Mouse (Mus musculus) megakaryocyte progenitor cell, adult 5-6 weeks (primary cell): ENCODE measurements at regions not wholly inside any gene's neighbourhood (a gene's known extent, or its start where the extent isn't known, plus 50 kb on each side); places are given as distances from the start of the nearest gene placed in this dataset.

ENCODE experiments used
- ATAC-seq: replicated peaks from 2 replicates; pipeline ENCODE4 v1.8.0; 2016; ENCODE audit warnings: mild to moderate bottlenecking, moderate TSS enrichment, inconsistent platforms; ENCODE audit not compliant: poor library complexity

DNA sequence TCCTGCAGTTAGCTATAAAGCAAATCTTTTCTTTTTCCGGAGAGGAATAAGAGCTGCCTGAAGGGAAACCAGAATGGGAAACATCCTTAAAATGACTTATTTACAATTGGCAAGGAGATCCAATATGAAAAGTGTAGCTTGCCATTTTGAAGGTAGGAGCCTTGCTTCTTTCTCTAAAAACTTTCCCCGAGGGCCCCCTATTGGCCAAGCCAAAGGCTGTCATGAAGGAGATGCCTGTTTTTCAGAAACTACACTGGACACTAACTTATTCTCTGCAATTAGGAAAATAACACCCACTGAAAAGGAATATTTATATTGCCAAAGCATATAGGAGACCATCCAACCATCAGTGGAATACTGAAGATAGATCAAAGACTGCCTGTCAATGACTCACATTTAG, 312.8 kb upstream of the Thrb start:
- no peak for ATAC-seq

DNA sequence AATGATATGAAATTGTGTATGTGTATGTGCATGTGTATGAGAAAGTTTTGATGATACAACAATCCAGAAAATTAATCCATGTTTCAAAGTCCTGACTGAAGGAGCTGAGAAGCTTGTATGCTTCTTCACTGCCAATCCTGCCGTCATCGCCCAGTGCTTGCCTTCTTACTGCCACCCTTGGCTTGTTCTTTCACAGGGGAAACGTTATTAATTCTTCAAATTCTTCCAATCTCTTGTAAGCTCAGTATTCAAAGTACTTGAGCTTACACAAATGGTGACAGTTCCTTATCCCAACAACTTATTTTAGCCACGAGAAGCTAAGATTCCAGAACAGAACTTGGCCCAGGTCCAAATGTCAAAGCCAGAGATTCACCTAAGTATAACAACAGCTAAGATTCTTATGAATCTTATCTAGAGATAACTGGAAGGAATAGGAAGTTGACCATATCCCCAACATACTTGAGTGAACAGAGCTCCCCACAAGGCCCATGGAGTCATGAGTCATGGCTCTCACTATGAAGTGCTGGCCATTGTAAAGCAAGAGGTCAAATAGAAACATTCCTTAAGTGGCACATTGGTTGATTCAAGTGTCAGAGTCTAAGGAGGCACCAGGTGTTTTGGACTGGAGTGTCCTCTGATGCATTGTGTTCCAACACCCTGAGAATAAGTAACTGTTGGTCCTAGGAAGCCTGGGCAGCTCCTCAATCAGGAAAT, 307.6 kb upstream of the Thrb start:
- no peak for ATAC-seq

DNA sequence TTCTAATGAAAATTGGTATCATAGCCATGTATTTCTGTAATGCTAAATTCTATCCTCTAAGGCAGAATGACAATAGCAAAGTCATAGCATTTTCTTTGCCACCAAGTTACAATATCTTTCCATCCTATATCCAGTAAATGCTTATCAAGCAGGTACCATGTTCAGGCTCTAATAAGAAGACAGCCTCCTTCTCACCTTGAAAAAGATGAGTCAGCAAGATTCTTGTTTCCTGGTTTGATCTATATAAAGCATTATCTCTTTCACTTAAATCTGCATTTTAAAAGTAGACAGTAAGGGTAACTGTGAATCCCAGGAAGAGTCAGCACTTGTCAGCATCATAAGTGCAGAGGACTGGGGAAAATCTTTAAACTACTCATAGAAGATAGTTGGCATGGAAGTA, 298.2 kb upstream of the Thrb start:
- ATAC-seq, result no peak

DNA sequence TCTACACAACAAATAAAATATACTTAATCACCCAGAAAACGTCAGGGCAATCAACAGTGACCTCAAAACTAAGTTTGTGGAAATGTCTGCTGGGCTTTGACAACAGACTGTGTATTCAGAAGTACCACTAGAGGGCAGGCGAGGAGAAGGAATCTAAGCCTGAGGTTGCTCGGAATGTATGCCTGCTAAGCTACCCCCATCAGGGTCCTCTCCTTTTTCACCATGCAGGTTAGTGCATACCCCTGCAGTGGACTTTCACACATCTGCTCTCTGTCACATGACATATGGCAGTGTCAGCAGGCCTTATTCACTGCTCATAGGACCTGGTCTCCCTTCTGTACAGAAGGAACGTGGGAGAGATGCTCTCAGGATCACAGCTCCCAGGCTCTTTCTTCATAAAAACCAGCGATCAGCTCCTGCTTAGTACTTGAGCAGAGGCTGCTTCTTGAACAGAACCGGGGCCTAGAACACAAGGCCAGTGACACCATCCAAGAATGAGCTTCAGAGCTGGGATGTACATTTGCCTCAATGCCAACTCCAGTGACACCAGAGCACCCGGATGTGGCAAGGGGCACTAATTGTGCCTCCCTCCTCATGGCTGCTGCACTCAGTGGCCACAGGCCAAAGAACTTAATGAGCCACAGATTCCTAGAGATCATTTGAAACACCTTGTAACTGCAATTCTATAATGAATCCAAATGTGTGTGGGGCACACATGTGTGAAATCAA, 257.1 kb upstream of the Thrb start:
- peak; percentile 92 for ATAC-seq

DNA sequence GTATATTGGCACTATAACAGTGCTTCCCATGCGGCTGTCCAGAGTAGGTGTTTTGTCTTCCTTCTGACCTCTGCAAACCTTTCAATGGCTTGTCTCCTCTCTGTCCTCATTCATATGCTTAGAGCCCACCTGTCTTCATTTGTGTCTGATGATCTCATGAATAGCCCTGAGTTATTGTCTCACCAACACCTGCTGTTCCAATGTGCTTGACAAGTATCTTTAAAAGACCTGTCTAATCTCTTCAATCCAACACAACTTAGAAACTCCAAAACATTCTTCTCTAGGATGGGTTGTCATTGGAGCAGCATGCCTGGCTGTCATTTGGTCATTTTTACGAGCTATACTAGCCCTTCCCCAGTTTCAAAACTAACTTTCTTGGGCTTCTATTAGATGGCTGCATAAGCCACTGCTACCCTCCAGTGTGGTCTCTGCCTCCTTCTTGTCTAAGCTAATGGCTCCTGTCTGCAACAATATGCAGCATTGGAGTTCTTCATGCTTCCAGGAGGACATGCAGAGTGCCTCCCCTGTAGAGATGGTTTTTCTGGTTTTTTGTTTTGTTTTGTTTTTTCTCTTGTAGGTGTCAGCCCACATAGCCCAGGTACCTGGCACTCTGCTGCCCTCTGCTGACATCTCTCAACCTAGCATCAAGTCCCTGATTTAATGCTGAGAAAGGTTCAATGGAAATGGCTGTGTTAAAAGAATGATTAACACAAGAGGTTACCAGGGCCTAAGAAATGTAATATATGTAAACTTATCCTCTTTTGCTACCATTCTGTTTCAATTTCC, 254.3 kb upstream of the Thrb start:
- peak; percentile 65 for ATAC-seq

DNA sequence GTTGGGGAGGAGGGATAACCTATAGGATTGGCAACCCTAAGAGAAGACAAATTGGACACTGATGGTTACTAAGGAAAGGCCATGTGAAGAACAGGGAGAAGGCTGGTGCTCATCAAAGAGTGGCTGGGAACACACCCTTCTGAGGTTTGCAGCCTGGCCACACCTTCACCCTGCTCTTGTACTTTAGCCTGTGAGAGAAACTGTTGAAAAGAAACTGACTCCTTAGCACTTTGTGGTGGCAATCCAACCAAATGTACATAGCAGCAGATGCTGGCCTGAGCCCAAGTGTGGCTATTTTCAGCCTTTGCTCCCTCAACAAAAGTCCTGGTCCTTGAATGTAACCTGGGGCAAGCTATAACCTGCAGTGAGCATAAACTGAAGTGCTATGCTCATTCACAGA, 253.2 kb upstream of the Thrb start:
- ATAC-seq, result no peak

DNA sequence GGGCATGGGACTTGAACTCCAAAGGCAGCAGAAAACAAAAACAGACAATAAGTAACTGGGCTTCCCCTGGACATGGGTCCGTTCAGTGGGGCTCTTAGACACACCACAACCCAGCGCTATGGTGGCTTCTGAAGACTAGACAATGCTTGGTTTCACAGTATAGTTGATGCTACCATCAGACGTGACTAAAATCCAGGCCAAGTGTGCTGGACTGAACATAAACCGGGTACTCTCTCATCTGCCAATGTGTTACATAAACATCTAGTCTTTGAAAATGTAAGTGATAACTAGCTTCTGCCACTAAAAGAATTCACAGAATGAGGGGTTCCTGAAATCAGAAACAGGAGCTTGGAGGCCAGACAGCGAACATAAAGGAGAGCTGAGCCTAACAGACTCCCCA, 251.7 kb upstream of the Thrb start:
- no peak for ATAC-seq

DNA sequence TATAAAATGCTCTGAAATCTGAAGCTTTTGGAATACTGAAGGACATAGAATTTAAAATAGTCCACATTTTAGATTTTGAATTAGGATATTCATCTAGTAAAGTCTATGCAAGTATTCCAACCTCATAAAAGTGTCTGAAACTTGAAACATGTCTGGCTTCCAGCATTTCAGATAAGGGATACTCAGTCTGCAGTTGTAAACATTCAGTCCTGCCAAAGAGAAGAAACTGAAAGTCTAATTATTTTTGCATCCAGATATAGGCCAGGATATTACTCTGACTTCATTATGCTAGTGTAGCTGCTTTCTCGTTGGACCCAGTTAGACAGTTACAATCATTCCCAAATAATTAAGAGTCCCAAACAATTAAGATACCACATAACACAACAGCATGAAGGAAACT, 251.2 kb upstream of the Thrb start:
- no peak for ATAC-seq

DNA sequence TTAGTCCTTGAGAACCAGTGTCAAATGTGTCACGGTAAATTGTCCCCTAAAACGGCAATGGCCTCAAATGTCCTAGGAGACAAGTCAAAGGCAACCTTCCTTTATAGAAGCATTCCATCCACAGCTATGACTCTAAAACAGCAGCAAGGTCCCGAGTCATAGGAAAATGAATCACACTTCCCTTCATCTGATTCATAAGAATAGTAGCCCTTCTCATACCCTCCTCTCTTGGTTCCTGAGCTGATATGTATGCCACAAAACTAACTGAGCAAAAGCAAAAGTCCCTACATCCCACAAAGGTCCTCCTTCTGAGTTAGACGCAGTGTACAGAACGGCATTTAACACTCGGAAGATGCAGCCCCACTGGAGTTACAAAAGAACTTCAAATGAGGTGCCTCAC, 250.6 kb upstream of the Thrb start:
- no peak for ATAC-seq

DNA sequence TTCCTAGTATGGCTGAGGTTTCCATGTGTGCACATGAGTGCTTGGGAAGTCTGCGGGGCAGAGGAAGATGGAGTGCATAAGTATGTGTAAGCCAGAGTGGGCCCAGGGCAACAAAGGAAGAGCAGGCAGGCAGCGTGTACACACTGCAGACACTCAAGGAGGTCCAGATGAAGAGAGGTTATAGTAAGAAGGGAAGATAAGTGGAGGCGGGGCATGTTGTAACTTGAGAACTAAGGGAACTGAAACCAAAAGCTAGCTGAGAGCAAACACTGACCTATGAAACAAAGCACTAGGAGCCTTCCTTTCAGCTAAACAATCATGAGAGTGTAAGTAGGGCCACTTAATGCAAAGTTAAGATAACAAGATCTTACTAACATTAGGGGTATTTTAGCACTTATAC, 249.3 kb upstream of the Thrb start:
- peak; percentile 80 for ATAC-seq

DNA sequence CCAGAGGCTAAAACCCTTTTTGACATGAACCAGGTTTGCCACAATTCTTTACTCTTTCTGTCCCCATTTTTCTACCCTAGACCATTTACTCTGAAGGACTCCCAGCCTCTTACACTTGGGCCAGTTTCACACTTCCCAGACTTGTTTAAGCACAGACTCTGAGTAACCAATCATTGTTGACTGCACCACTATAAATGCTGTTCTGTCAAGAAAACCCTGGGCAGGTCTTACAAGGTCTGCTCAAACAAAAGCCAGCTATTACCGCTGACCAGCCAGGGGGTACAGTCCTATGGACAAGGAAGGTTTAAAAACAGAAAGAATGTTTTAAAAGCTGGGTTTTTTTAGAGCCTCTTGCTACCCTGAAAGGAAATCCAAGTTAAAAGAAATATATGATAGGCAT, 248.8 kb upstream of the Thrb start:
- ATAC-seq, result no peak

DNA sequence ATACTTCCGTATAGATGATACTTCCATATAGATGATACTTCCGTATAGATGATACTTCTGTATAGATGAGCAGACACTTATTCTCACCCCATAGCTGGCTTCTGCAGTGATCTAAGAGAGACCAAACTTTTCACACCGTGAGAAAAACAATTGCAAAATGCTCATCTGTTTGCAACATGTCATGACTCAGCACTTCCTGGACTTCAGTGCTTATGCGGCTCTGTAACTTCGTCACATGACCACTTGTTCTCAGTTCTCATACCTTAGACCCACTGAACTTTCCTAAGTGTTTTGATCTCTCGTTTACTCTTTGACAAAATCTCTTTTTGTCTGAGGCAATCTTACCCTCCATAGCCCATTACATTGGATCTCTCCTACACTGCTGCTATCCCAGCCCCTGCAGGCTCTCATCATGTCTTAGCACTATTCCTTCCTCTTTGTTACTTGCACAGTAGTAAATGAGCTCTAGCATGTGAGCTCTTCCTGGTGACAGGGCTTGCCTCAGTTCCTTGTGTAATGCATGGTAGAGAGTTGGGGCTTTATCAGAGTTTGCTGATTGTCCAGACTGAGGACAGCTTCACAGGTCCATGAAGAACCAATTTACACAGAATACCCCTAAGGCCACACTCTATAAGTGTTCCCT, 245.7 kb upstream of the Thrb start:
- peak; percentile 79 for ATAC-seq

DNA sequence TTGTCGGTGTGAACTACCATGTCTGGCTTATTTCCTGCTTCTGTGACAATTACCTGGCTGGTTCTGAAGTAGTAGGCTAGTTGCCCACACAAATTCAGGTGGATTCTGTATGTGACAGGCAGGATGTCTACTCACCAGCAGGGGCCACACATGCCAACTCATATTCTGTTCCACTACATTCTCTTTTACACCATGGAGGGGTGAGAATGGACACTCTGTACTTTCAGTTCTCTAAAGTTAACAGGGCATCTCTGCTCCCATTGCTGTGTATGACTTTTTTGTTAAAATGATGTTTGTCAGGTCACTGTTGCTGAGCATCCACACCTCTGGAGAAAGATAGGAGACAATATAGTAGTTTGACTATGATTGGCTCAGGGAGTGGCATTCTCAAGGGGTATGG, 232.3 kb upstream of the Thrb start:
- peak; percentile 57 for ATAC-seq

DNA sequence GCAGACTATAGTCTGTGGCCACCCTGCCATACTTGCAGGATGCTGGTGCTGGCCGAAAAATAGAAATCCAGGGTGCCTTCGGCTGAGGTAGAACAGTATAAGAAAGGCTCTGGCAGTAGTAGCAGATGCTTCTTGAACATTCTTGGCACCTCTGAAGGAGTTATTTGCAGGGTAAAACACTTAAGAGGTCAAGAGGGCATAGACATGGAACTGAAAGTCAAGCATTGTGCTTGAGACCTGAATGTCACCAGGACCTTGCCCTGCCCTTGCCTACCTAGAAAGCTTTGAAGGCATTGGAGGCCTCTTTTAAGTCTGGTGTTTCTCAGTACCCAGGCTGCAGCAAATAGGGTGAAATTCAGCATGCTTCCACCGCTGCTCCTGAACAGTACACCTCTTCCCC, 230.9 kb upstream of the Thrb start:
- ATAC-seq, result no peak

DNA sequence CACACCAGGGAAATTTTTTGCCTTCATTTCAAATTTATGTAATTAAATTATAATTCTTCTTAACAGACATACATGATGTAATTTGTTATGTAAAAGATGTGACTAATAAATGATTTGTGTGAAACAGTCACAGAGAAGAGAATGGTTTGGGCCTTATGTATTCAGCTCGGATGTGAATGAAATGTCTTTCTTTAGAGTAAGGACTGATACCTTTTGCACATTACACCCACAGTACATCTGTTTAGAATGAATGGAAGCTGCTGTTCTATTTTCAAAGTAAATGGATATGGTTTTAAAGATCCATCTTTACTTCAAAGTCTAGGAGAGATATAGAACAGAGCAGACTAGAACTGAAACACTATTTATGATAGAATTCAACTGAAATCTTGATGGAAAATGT, 226.7 kb upstream of the Thrb start:
- no peak for ATAC-seq

DNA sequence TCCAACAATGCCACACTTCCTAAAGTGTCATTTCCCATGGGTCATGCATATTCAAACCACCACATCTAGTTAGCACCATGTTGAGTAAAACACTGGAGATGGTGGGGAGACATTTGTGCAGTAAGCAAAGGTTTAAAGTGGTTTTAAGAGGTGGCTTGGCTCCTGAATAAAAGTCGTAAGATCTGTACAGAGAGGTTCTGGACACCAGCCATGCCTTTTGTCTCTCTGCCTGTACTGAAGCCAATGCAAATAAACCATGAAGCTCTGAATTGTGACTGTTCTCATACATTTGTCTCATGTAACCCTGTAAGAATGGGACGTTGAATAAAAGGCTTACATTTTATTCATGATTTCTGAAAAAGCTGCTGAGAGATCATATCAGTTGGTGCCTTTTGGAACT, 202.1 kb upstream of the Thrb start:
- ATAC-seq, result no peak

DNA sequence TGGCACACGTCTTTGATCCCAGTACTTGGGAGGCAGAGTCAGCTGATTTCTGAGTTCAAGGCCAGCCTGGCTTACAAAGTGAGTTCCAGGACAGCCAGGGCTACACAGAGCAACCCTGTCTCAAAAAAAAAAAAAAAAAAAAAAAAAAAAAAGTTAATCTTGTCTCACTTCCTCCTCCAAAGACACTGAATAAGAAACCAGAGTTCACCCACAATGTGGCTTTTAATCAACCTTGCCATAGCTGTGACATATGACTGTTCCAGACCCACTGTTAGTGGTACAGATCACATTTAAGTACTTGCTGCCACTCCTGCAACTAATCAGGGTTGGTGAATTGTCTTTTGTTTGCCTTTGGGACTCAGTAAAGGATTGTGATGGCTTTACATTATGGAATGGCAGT, 181.1 kb upstream of the Thrb start:
- ATAC-seq, result peak; percentile 58; the same call in 1 of the 2 replicates

DNA sequence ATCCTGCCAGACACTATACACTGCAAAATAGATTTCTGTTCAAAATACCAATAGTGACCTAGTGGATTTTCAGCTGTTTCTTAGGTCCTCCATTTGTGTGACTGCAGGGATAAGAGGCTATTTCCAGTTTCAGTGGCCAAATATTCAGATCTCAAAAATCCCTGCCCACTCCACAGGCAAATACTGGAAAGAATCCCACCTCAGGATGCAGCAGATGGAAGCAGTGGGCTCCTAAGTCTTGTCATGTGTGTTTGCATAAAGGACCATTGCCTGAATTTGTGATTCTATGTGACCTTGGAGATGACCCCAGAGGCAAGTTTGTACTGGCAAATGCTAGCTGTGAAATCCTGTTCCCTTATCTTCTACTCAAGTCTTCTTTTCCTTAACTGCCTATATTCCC, 175.2 kb upstream of the Thrb start:
- ATAC-seq, result no peak

DNA sequence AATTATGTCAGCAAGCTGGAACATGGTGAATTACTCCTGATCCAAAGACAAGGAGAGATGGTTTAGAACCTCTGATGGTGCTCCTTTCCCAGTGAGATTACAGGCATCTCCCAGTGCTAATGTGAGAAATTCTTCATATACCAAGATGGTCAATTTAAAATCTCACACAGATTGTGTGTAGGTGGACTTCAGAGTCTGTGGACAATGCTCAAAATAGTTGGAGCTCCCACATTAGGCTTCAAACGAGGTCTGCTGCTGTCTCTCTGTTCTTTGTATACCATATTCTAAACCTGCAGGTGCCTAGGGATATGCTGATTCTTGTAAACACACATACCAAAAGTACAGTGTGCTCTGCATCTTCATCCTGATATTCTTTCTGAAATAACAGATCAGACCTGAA, 146.3 kb upstream of the Thrb start:
- ATAC-seq, result no peak

DNA sequence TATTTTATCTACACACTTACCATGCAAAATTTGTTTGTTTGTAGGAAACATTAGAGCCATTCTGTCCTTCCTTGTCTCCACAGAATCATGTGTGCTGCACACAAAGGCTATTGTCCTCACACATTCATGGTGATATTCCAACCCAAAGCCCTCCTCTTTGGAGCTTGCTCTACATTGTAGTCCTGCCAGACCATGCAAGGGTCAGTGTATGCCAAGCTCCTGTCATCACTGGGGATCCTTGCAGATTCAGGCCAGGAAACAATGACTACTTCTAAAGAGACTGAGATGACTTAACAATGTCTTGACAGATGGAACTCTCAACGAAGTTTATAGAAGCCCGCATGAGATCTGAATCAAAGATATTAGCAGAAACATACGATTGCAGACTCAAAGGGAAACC, 137.4 kb upstream of the Thrb start:
- ATAC-seq, result no peak

DNA sequence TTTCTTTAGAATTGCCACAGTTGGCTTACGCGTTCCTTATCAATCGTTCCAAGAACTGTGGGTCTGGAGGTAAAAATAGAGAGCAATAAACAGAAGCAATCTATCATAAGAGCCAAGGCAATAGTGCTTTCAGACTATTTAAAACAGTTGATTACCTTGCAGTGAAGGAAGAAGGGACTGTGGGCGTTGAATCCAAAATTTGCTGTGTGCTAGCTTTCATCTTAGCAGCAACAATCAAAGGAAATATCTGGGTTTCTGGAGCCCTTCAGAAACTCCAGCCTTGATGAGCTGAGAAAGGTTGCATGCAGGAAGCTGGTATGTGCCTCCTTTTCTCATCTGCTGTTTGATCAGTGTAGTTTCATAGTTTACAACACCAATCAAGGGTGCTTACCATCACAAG, 136.1 kb upstream of the Thrb start:
- no peak for ATAC-seq

DNA sequence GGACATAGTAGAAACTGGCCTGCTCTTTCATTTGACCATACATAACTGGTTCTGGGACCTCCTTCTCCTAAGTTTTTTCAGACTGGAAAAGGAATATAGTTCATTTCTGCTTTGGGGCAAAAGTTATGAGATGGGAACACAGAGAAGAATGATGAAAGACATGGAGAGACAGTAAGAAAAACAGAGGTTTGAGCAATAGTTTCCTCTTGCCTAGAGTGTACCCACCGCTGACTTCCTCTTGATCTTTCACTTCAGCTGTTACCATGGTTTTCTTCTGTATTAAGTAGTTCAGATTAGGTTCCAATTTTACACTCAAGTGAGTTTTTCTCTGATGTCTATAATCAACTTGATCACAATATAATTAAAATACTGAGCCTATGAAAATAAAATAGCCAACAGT, 120.7 kb upstream of the Thrb start:
- ATAC-seq, result peak; percentile 88
